Mouse (Mus musculus) midbrain, embryonic 11.5 days (tissue): ENCODE data around the gene Tgfbr3l. TPM values are rescaled to one million over a fixed set of nuclear protein-coding genes. Genes with fewer than 3 reads are reported as not detected.

Experiments
- ATAC-seq: fragments of 200-750 bp; cut with Nextera tagmentation; 2 replicates; pipeline ENCODE4 v1.8.0; 2017; ENCODE audit warnings: moderate TSS enrichment, moderate library complexity; ENCODE audit not compliant: low FRiP score
- DNase-seq: peaks from one replicate; pipeline ENCODE4 v3.0.0; 2015; ENCODE audit warnings: low spot score; ENCODE audit errors: missing footprints
- H3K27ac ChIP-seq: fragments of 300-500 bp; sonication (generic); 2 replicates; pipeline ENCODE4 v1.5.1; 2014; ENCODE audit warnings: low read depth, low read length
- H3K27me3 ChIP-seq: fragments of 300-500 bp; sonication (generic); 2 replicates; pipeline ENCODE4 v1.6.1; 2014; ENCODE audit warnings: mild to moderate bottlenecking, low read length, moderate library complexity, mixed read lengths; ENCODE audit not compliant: control insufficient read depth, insufficient read depth
- H3K36me3 ChIP-seq: fragments of 300-500 bp; sonication (generic); 2 replicates; pipeline ENCODE4 v1.6.1; 2014; ENCODE audit warnings: mild to moderate bottlenecking, low read length, moderate library complexity, mixed read lengths; ENCODE audit not compliant: control insufficient read depth, insufficient read depth
- H3K4me1 ChIP-seq: fragments of 300-500 bp; sonication (generic); 2 replicates; pipeline ENCODE4 v1.6.1; 2014; ENCODE audit warnings: low read length; ENCODE audit not compliant: control insufficient read depth, insufficient read depth
- H3K4me2 ChIP-seq: fragments of 300-500 bp; sonication (generic); 2 replicates; pipeline ENCODE4 v1.6.1; 2014; ENCODE audit warnings: mild to moderate bottlenecking, moderate library complexity
- H3K4me3 ChIP-seq: fragments of 300-500 bp; sonication (generic); 2 replicates; pipeline ENCODE4 v1.5.1; 2014; ENCODE audit warnings: low read depth, low read length
- H3K9ac ChIP-seq: fragments of 300-500 bp; sonication (generic); 2 replicates; pipeline ENCODE4 v1.6.1; 2014; ENCODE audit warnings: low read length
- H3K9me3 ChIP-seq: fragments of 300-500 bp; sonication (generic); 2 replicates; pipeline ENCODE4 v1.6.1; 2016; ENCODE audit warnings: low read length; ENCODE audit not compliant: control insufficient read depth
- WGBS: fragments of 180-500 bp; shearing (Covaris S2); extraction: QIAGEN DNeasy Blood & Tissue Kit; methylation state at CpG from one replicate; pipeline ENCODE4 v1.1.7; 2014; 5-methylcytosine and 5-hydroxymethylcytosine counted together
- polyA plus RNA-seq: library from polyadenylated mRNA; unstranded; fragments of >200 nt; fragmentation: Nextera tagmentation; extraction: Ambion mirVana; gene quantifications from 2 replicates; pipeline ENCODE4 v1.2.1, GENCODE M21; 2014

Tgfbr3l gene
- polyA plus RNA-seq, 1 experiment from 2014 or later: 1.2 TPM

GRCm38 (mm10) chr8:4258233-4258632 is 10.2 kb downstream of the Tgfbr3l start:
- Histone ChIP-seq H3K36me3 (peaks cover 11% of the 10 kb centered on the region; the same call in 1 of the 2 replicates), H3K27me3 (no peaks in the 10 kb centered on the region), H3K4me1 (peaks cover 22% of the 10 kb centered on the region), H3K4me3 (peak overlapping the region; percentile 87), H3K9me3 (no peaks in the 10 kb centered on the region), H3K4me2 (peak overlapping the region; percentile 69), H3K27ac (peak overlapping the region; percentile 92), H3K9ac (peak overlapping the region; percentile 96)
- peak; percentile 75 for ATAC-seq
- WGBS: 3% methylated on average over 35 of the region's 35 CpGs
- peak; percentile 99 for DNase-seq

GRCm38 (mm10) chr8:4258678-4259077 is 10.7 kb downstream of the Tgfbr3l start:
- peaks cover 22% of the 10 kb centered on the region for H3K4me1 ChIP-seq
- H3K9me3 ChIP-seq: no peaks in the 10 kb centered on the region
- WGBS: under 1% methylated on average over 28 of the region's 32 CpGs
- H3K9ac ChIP-seq: peak overlapping the region; percentile 96
- H3K36me3 ChIP-seq: peaks cover 11% of the 10 kb centered on the region; the same call in 1 of the 2 replicates
- H3K27ac ChIP-seq: peak overlapping the region; percentile 92
- peak overlapping the region; percentile 69 for H3K4me2 ChIP-seq
- peak overlapping the region; percentile 87 for H3K4me3 ChIP-seq
- ATAC-seq: peak; percentile 84
- no peak for DNase-seq
- H3K27me3 ChIP-seq: no peaks in the 10 kb centered on the region

- peak within 1 kb of the TSS; percentile 92 for H3K27ac ChIP-seq
- no peaks in the 10 kb centered on the region for H3K27me3 ChIP-seq
- H3K36me3 ChIP-seq: peaks cover 11% of the 10 kb centered on the region; the same call in 1 of the 2 replicates
- H3K4me1 ChIP-seq: peaks cover 18% of the 10 kb centered on the region
- H3K9me3 ChIP-seq: no peaks in the 10 kb centered on the region
- ATAC-seq (peak; percentile 93), DNase-seq (peak; percentile 100)
- WGBS: 7% methylated on average over 27 of the region's 33 CpGs
- peak within 1 kb of the TSS; percentile 69 for H3K4me2 ChIP-seq
- H3K9ac ChIP-seq: peak within 1 kb of the TSS; percentile 96
- H3K4me3 ChIP-seq: peak within 1 kb of the TSS; percentile 87
Measured at GRCm38 (mm10) chr8:4259125-4259804, 11.3 kb downstream of the Tgfbr3l start, which contains the start of gene Ctxn1. Gene Ctxn1, minus strand, starts transcription at chr8:4259274.

- Histone ChIP-seq H3K9ac (no peak overlapping the region; the same call in 1 of the 2 replicates), H3K4me1 (peaks cover 17% of the 10 kb centered on the region), H3K4me3 (no peak overlapping the region), H3K27ac (peak overlapping the region; percentile 92), H3K36me3 (peaks cover 14% of the 10 kb centered on the region; the same call in 1 of the 2 replicates), H3K9me3 (no peaks in the 10 kb centered on the region), H3K4me2 (no peak overlapping the region), H3K27me3 (no peaks in the 10 kb centered on the region)
- no peak for ATAC-seq
- peak; percentile 76 for DNase-seq
- WGBS: 84% methylated on average over 4 of the region's 4 CpGs
Measured at GRCm38 (mm10) chr8:4259805-4260170, 11.8 kb downstream of the Tgfbr3l start.

- DNase-seq (no peak), ATAC-seq (no peak)
- H3K27ac ChIP-seq: no peak overlapping the region
- H3K4me3 ChIP-seq: no peak overlapping the region
- no peaks in the 10 kb centered on the region for H3K27me3 ChIP-seq
- peaks cover 7% of the 10 kb centered on the region for H3K4me1 ChIP-seq
- WGBS: 84% methylated on average over 8 of the region's 8 CpGs
- H3K9me3 ChIP-seq: no peaks in the 10 kb centered on the region
- H3K4me2 ChIP-seq: no peak overlapping the region
- H3K9ac ChIP-seq: no peak overlapping the region
- H3K36me3 ChIP-seq: peaks cover 18% of the 10 kb centered on the region
Measured at GRCm38 (mm10) chr8:4263105-4263791, 15.2 kb downstream of the Tgfbr3l start.

- 93% methylated on average over 15 of the region's 15 CpGs for WGBS
- H3K9me3 ChIP-seq: no peaks in the 10 kb centered on the region
- DNase-seq (peak; percentile 8), ATAC-seq (no peak)
- H3K4me1 ChIP-seq: no peaks in the 10 kb centered on the region
- H3K4me3 ChIP-seq: no peak overlapping the region
- no peak overlapping the region for H3K27ac ChIP-seq
- no peaks in the 10 kb centered on the region for H3K27me3 ChIP-seq
- H3K9ac ChIP-seq: no peak overlapping the region
- no peak overlapping the region for H3K4me2 ChIP-seq
- peaks cover 21% of the 10 kb centered on the region for H3K36me3 ChIP-seq
Measured at GRCm38 (mm10) chr8:4265160-4265914, 17.3 kb downstream of the Tgfbr3l start.

- peaks cover 19% of the 10 kb centered on the region for H3K36me3 ChIP-seq
Measured at GRCm38 (mm10) chr8:4267627-4268026, 19.6 kb downstream of the Tgfbr3l start.

GRCm38 (mm10) chr8:4269609-4270008 is 21.6 kb downstream of the Tgfbr3l start:
- H3K9me3 ChIP-seq: no peaks in the 10 kb centered on the region
- H3K4me1 ChIP-seq: no peaks in the 10 kb centered on the region
- no peak for DNase-seq
- no peak for ATAC-seq
- no peaks in the 10 kb centered on the region for H3K27me3 ChIP-seq
- no peak overlapping the region for H3K9ac ChIP-seq
- H3K4me3 ChIP-seq: no peak overlapping the region
- H3K36me3 ChIP-seq: peaks cover 19% of the 10 kb centered on the region
- H3K27ac ChIP-seq: no peak overlapping the region
- WGBS: 89% methylated on average over 6 of the region's 6 CpGs
- no peak overlapping the region for H3K4me2 ChIP-seq

More at GRCm38 (mm10) chr8:4267627-4268026, 19.6 kb downstream of the Tgfbr3l start:
- DNase-seq (peak; percentile 72), ATAC-seq (peak; percentile 69; the same call in 1 of the 2 replicates)
- Histone ChIP-seq H3K9ac (no peak overlapping the region), H3K4me3 (no peak overlapping the region), H3K27ac (no peak overlapping the region), H3K4me2 (no peak overlapping the region), H3K9me3 (no peaks in the 10 kb centered on the region), H3K27me3 (no peaks in the 10 kb centered on the region), H3K4me1 (no peaks in the 10 kb centered on the region)
- 77% methylated on average over 15 of the region's 15 CpGs for WGBS
